Mouse (Mus musculus): ENCODE data around the gene Gm17359.

DNA sequence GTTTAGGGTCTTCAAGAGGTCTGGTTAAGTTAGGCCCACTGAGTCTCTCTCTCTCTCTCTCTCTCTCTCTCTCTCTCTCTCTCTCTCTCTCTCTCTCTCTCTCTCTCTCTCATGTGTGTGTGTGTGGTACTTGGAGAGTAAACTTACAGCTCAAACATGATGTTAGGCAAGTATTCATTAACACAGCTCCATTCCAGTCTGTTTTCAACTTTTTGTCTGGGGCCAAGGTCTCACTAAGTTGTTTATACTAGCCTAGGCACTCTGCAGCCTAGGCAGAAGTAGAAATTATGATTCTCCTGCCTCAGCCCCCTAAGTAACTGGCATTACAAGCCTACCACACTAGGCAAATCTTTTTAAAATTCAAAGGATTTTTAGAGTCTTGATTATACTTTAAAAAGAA lies 79.5 kb downstream of the Gm17359 start:
- TF ChIP-seq CTCF (IDR thresholded peaks at IDR 0.05; ENCODE audit: extremely low read depth, insufficient read depth, insufficient read length, insufficient replicate concordance), result no peak
- no peak for TF ChIP-seq POLR2A (IDR thresholded peaks at IDR 0.05; ENCODE audit: low read depth, low read length)
